In genomic region chr9:40326260-40326915, GRCm38 (mm10) we compare ENCODE assay signal across 18 mouse cellular contexts. TPM values are rescaled to one million over a fixed set of nuclear protein-coding genes. Genes with fewer than 3 reads are reported as not detected.
DNase-seq lines count a peak whose midpoint lies in the region; ATAC-seq and TF ChIP-seq lines count a peak whose summit lies in the region.
"Had no signal": no experiment of that assay in that cellular context is flagged by ENCODE, and none has a peak within 500 bp of the region (broad histone marks: within the 10 kb centered on the region; RNA-seq: fewer than 3 reads in every experiment).

No protein-coding gene starts in this region.

- H3K4me3 ChIP-seq in heart, embryonic 13.5 days: no peak overlapping the region
- no peak overlapping the region for H3K4me3 ChIP-seq in kidney, embryonic 16.5 days (ENCODE audit: low read length)
- no peak overlapping the region for H3K4me3 ChIP-seq in bone marrow macrophage, adult 2 months (ENCODE audit: insufficient read depth, low read length)
- H3K4me3 ChIP-seq in macrophage (ENCODE audit: inconsistent target): no peak overlapping the region
- H3K4me3 ChIP-seq: embryonic facial prominence, embryonic 12.5 days had no signal

- ATAC-seq in heart, embryonic 13.5 days (ENCODE audit: extremely low read depth, insufficient number of reproducible peaks, low FRiP score, low TSS enrichment): no peak
- ATAC-seq in kidney, embryonic 16.5 days (ENCODE audit: low FRiP score, low TSS enrichment): peak; percentile 8; the same call in 1 of the 2 replicates
- ATAC-seq: forebrain, embryonic 14.5 days had no signal

- no peaks in the 10 kb centered on the region for H3K9me3 ChIP-seq in heart, embryonic 13.5 days
- no peaks in the 10 kb centered on the region for H3K9me3 ChIP-seq in kidney, embryonic 16.5 days (ENCODE audit: low read length)
- H3K9me3 ChIP-seq: embryonic facial prominence, embryonic 12.5 days had no signal

- H3K36me3 ChIP-seq in heart, embryonic 13.5 days: no peaks in the 10 kb centered on the region
- no peaks in the 10 kb centered on the region for H3K36me3 ChIP-seq in kidney, embryonic 16.5 days (ENCODE audit: insufficient read depth, low read length)
- no peaks in the 10 kb centered on the region for H3K36me3 ChIP-seq in macrophage (ENCODE audit: inconsistent target)
- H3K36me3 ChIP-seq: embryonic facial prominence, embryonic 12.5 days had no signal

- H3K79me2 ChIP-seq in macrophage (ENCODE audit: inconsistent target): peaks cover 58% of the 10 kb centered on the region; the same call in 1 of the 2 replicates

- TF ChIP-seq CTCF in bone marrow macrophage, adult 2 months (IDR thresholded peaks at IDR 0.05; ENCODE audit: low read depth, low read length): no peak

- intact Hi-C loops in heart, postnatal 36 days (cut with DNase I): no loop called here

- H3K9ac ChIP-seq in heart, embryonic 13.5 days: 0 out of 2 replicates have a peak overlapping the region, but pooled peaks have one; percentile 34
- H3K9ac ChIP-seq in kidney, embryonic 16.5 days (replicated peaks; ENCODE audit: low read length): no peak overlapping the region
- H3K9ac ChIP-seq: embryonic facial prominence, embryonic 12.5 days; hindbrain, embryonic 14.5 days had no signal

- H3K27ac ChIP-seq in heart, embryonic 13.5 days (replicated peaks): peak overlapping the region; percentile 57
- H3K27ac ChIP-seq in kidney, embryonic 16.5 days (ENCODE audit: low read length): 0 out of 2 replicates have a peak overlapping the region, but pooled peaks have one; percentile 3
- H3K27ac ChIP-seq in bone marrow macrophage, adult 2 months (ENCODE audit: insufficient read depth, low read depth, low read length): peak overlapping the region; percentile 15; the same call in 1 of the 2 replicates
- peak overlapping the region; percentile 96 for H3K27ac ChIP-seq in macrophage
- H3K27ac ChIP-seq: embryonic facial prominence, embryonic 12.5 days; hindbrain, embryonic 14.5 days had no signal

- no peak for DNase-seq in heart, postnatal 36 days
- DNase-seq in kidney, adult 8-10 months: no peak
- DNase-seq in lung, postnatal 36 days: no peak
- no peak for DNase-seq in cerebellum, adult 18-20 months
- DNase-seq: cerebellum, adult 9-10 months; gastrocnemius, postnatal 25 days; liver; lung, postnatal 10 days; right cerebral cortex, postnatal 4 days; thymus, postnatal 4 days had no signal

- H3K27me3 ChIP-seq in heart, embryonic 13.5 days (replicated peaks): no peaks in the 10 kb centered on the region
- no peaks in the 10 kb centered on the region for H3K27me3 ChIP-seq in kidney, embryonic 16.5 days (ENCODE audit: insufficient read depth, low read length)
- H3K27me3 ChIP-seq: embryonic facial prominence, embryonic 12.5 days had no signal

- 26% methylated on average over 7 of the region's 7 CpGs for WGBS in heart, embryonic 13.5 days
- 25% methylated on average over 7 of the region's 7 CpGs for WGBS in kidney, embryonic 16.5 days
- 83% methylated on average over 7 of the region's 7 CpGs for whole genome bisulfite sequencing in macrophage (ENCODE audit: missing documents)

- peaks cover 41% of the 10 kb centered on the region for H3K4me1 ChIP-seq in heart, embryonic 13.5 days
- H3K4me1 ChIP-seq in kidney, embryonic 16.5 days (ENCODE audit: insufficient read depth, low read length): peaks cover 33% of the 10 kb centered on the region
- H3K4me1 ChIP-seq in bone marrow macrophage, adult 2 months (ENCODE audit: control insufficient read depth, insufficient read depth, low read length): peaks cover 67% of the 10 kb centered on the region

- no peak for TF ChIP-seq POLR2A in bone marrow macrophage, adult 2 months (IDR thresholded peaks at IDR 0.05; ENCODE audit: borderline replicate concordance, low read depth, low read length)

- peak overlapping the region; percentile 54 for H3K4me2 ChIP-seq in heart, embryonic 13.5 days
- H3K4me2 ChIP-seq in kidney, embryonic 16.5 days (replicated peaks; ENCODE audit: low read depth, low read length): no peak overlapping the region
- H3K4me2 ChIP-seq: embryonic facial prominence, embryonic 12.5 days; hindbrain, embryonic 14.5 days had no signal

RNA-seq across cellular contexts. Expression of gene Scn3b, which starts 57.4 kb away (rescaled TPM):
- polyA plus RNA-seq in heart, embryonic 13.5 days (2015; fragmentation: Nextera tagmentation; extraction: Ambion mirVana): 0.69 and 1.3 TPM in 2 replicates
- 1 to 10 TPM in 1 of 2 experiments, under 1 TPM in 1; 0.57 to 1.2 TPM for total RNA-seq in heart, postnatal 36 days (2021)
- 2.1 and 2.8 TPM in 2 replicates for polyA plus RNA-seq in kidney, embryonic 16.5 days (2015; fragmentation: Nextera tagmentation; extraction: Ambion mirVana)
- 0.52 and 1.1 TPM in 2 replicates for polyA plus RNA-seq in bone marrow macrophage, adult 2 months (2012; ENCODE audit: insufficient read depth, insufficient read length, missing spikeins)
- total RNA-seq in macrophage (2018; cell fraction: chromatin; rRNA removed): 10 to 100 TPM in 1 of 26 experiments, 1 to 10 TPM in 21, under 1 TPM in 4; 0.55 to 10.7 (median 2.5) TPM
- 1 to 10 TPM; 1.3 to 8.7 (median 3.2) TPM for total RNA-seq in macrophage (2018; cell fraction: cytosol; rRNA removed)
- total RNA-seq in macrophage (2018; cell fraction: nucleus; rRNA removed): 10 to 100 TPM in 2 of 26 experiments, 1 to 10 TPM in 23, under 1 TPM in 1; 0.92 to 16.0 (median 3.5) TPM
- 2.1 to 5.9 TPM (median 5.8 TPM) in 3 replicates for polyA plus RNA-seq in macrophage (2018)
- polyA plus RNA-seq: C2C12 had no signal

Comparison
In these comparisons a context has a peak if more than half of its experiments do, and no peak if none do; other contexts are left out.
1. H3K27ac ChIP-seq: peak in every context shown above with its lines; median percentile 96 in macrophage; 57 in heart, embryonic 13.5 days; 15 in bone marrow macrophage, adult 2 months; 3 in kidney, embryonic 16.5 days.